Mouse (Mus musculus): Measurements from ENCODE around the gene Slc4a4. TPM values are rescaled to one million over a fixed set of nuclear protein-coding genes. Genes with fewer than 3 reads are reported as not detected.

Gene Slc4a4
- polyA plus RNA-seq, 1 experiment from 2014 or later = 6.7 TPM

GRCm38 (mm10) chr5:88917630-88918029 is 31.0 kb downstream of the Slc4a4 start:
- no peak for ATAC-seq (replicated peaks)
- Histone ChIP-seq H3K27ac (no peak overlapping the region), H3K4me3 (no peak overlapping the region), H3K4me1 (no peaks in the 10 kb centered on the region), H3K9me3 (no peaks in the 10 kb centered on the region), H3K27me3 (replicated peaks) (no peaks in the 10 kb centered on the region), H3K36me3 (replicated peaks) (no peaks in the 10 kb centered on the region), H3K9ac (no peak overlapping the region), H3K4me2 (no peak overlapping the region)
- WGBS = 87% methylated on average over 10 of the region's 10 CpGs

- no peak overlapping the region for H3K4me3 ChIP-seq
- WGBS = 80% methylated on average over 9 of the region's 9 CpGs
- H3K36me3 ChIP-seq (replicated peaks) = no peaks in the 10 kb centered on the region
- H3K27me3 ChIP-seq (replicated peaks) = no peaks in the 10 kb centered on the region
- H3K4me2 ChIP-seq = no peak overlapping the region
- no peak for ATAC-seq (replicated peaks)
- H3K4me1 ChIP-seq = no peaks in the 10 kb centered on the region
- no peak overlapping the region for H3K27ac ChIP-seq
- no peak overlapping the region for H3K9ac ChIP-seq
- no peaks in the 10 kb centered on the region for H3K9me3 ChIP-seq
These were observed 31.9 kb downstream of the Slc4a4 start for GRCm38 (mm10) chr5:88918538-88918937.

GRCm38 (mm10) chr5:88925576-88925975 is 39.0 kb downstream of the Slc4a4 start:
- H3K27me3 ChIP-seq (replicated peaks) = no peaks in the 10 kb centered on the region; the same call in 1 of the 2 replicates
- H3K9ac ChIP-seq = no peak overlapping the region
- no peak for ATAC-seq (replicated peaks)
- no peak overlapping the region for H3K27ac ChIP-seq
- no peaks in the 10 kb centered on the region for H3K36me3 ChIP-seq (replicated peaks)
- H3K9me3 ChIP-seq = no peaks in the 10 kb centered on the region
- peaks cover 18% of the 10 kb centered on the region for H3K4me1 ChIP-seq
- no peak overlapping the region for H3K4me3 ChIP-seq
- no peak overlapping the region for H3K4me2 ChIP-seq
- WGBS = 95% methylated on average over 5 of the region's 5 CpGs

GRCm38 (mm10) chr5:88928201-88928916 is 41.7 kb downstream of the Slc4a4 start:
- Histone ChIP-seq H3K9ac (no peak overlapping the region), H3K27me3 (replicated peaks) (no peaks in the 10 kb centered on the region; the same call in 1 of the 2 replicates), H3K4me3 (no peak overlapping the region), H3K4me2 (no peak overlapping the region), H3K27ac (no peak overlapping the region), H3K4me1 (peaks cover 18% of the 10 kb centered on the region), H3K9me3 (no peaks in the 10 kb centered on the region), H3K36me3 (replicated peaks) (no peaks in the 10 kb centered on the region)
- 53% methylated on average over 13 of the region's 13 CpGs for WGBS
- peak; percentile 58 for ATAC-seq (replicated peaks)

- WGBS = 27% methylated on average over 18 of the region's 18 CpGs
- H3K27ac ChIP-seq = peak overlapping the region; percentile 44; the same call in 1 of the 2 replicates
These were observed 42.9 kb downstream of the Slc4a4 start for GRCm38 (mm10) chr5:88929392-88930094.

GRCm38 (mm10) chr5:88930129-88930528 is 43.5 kb downstream of the Slc4a4 start:
- no peaks in the 10 kb centered on the region; the same call in 1 of the 2 replicates for H3K27me3 ChIP-seq (replicated peaks)
- peak; percentile 55 for ATAC-seq (replicated peaks)
- H3K4me2 ChIP-seq = peak overlapping the region; percentile 41
- H3K36me3 ChIP-seq (replicated peaks) = no peaks in the 10 kb centered on the region
- no peak overlapping the region for H3K9ac ChIP-seq
- H3K9me3 ChIP-seq = no peaks in the 10 kb centered on the region
- H3K4me1 ChIP-seq = peaks cover 25% of the 10 kb centered on the region
- H3K4me3 ChIP-seq = no peak overlapping the region
- 75% methylated on average over 5 of the region's 5 CpGs for WGBS
- H3K27ac ChIP-seq = 0 out of 2 replicates have a peak overlapping the region, but pooled peaks have one; percentile 44

More at GRCm38 (mm10) chr5:88929392-88930094, 42.9 kb downstream of the Slc4a4 start:
- Histone ChIP-seq H3K27me3 (replicated peaks) (no peaks in the 10 kb centered on the region; the same call in 1 of the 2 replicates), H3K4me1 (peaks cover 25% of the 10 kb centered on the region), H3K4me2 (peak overlapping the region; percentile 41), H3K36me3 (replicated peaks) (no peaks in the 10 kb centered on the region), H3K4me3 (no peak overlapping the region), H3K9me3 (no peaks in the 10 kb centered on the region), H3K9ac (no peak overlapping the region)
- ATAC-seq (replicated peaks) = peak; percentile 86

- Histone ChIP-seq H3K4me1 (peaks cover 25% of the 10 kb centered on the region), H3K4me2 (no peak overlapping the region), H3K9me3 (no peaks in the 10 kb centered on the region), H3K4me3 (no peak overlapping the region), H3K36me3 (replicated peaks) (no peaks in the 10 kb centered on the region), H3K27ac (no peak overlapping the region), H3K27me3 (replicated peaks) (no peaks in the 10 kb centered on the region; the same call in 1 of the 2 replicates), H3K9ac (no peak overlapping the region)
- no peak for ATAC-seq (replicated peaks)
- 82% methylated on average over 11 of the region's 11 CpGs for WGBS
These were observed 44.0 kb downstream of the Slc4a4 start for GRCm38 (mm10) chr5:88930611-88931010.

GRCm38 (mm10) chr5:88931176-88931575 is 44.6 kb downstream of the Slc4a4 start:
- H3K36me3 ChIP-seq (replicated peaks) = no peaks in the 10 kb centered on the region
- H3K4me2 ChIP-seq = no peak overlapping the region
- 93% methylated on average over 9 of the region's 9 CpGs for WGBS
- no peak overlapping the region for H3K27ac ChIP-seq
- H3K9me3 ChIP-seq = no peaks in the 10 kb centered on the region
- H3K27me3 ChIP-seq (replicated peaks) = no peaks in the 10 kb centered on the region; the same call in 1 of the 2 replicates
- no peak for ATAC-seq (replicated peaks)
- no peak overlapping the region for H3K4me3 ChIP-seq
- H3K4me1 ChIP-seq = peaks cover 25% of the 10 kb centered on the region
- no peak overlapping the region for H3K9ac ChIP-seq

- Histone ChIP-seq H3K36me3 (replicated peaks) (no peaks in the 10 kb centered on the region), H3K9ac (no peak overlapping the region), H3K4me3 (no peak overlapping the region), H3K27me3 (replicated peaks) (no peaks in the 10 kb centered on the region), H3K27ac (no peak overlapping the region), H3K4me2 (peak overlapping the region; percentile 30), H3K4me1 (peaks cover 25% of the 10 kb centered on the region), H3K9me3 (no peaks in the 10 kb centered on the region)
- no peak for ATAC-seq (replicated peaks)
- 34% methylated on average over 7 of the region's 7 CpGs for WGBS
These were observed 46.8 kb downstream of the Slc4a4 start for GRCm38 (mm10) chr5:88933454-88933853.

- no peaks in the 10 kb centered on the region for H3K27me3 ChIP-seq (replicated peaks)
- peak overlapping the region; percentile 30 for H3K4me2 ChIP-seq
- WGBS = 55% methylated on average over 14 of the region's 14 CpGs
- peaks cover 22% of the 10 kb centered on the region for H3K4me1 ChIP-seq
- no peaks in the 10 kb centered on the region for H3K9me3 ChIP-seq
- no peak overlapping the region for H3K9ac ChIP-seq
- H3K36me3 ChIP-seq (replicated peaks) = no peaks in the 10 kb centered on the region
- no peak overlapping the region for H3K4me3 ChIP-seq
- no peak overlapping the region for H3K27ac ChIP-seq
- peak; percentile 25; the same call in 1 of the 2 replicates for ATAC-seq (replicated peaks)
These were observed 47.3 kb downstream of the Slc4a4 start for GRCm38 (mm10) chr5:88933946-88934345.

GRCm38 (mm10) chr5:88938208-88938607 is 51.6 kb downstream of the Slc4a4 start:
- no peak overlapping the region for H3K27ac ChIP-seq
- 91% methylated on average over 1 of the region's 1 CpGs for WGBS

GRCm38 (mm10) chr5:88939151-88939550 is 52.5 kb downstream of the Slc4a4 start:
- no peak for ATAC-seq (replicated peaks)
- no peaks in the 10 kb centered on the region for H3K4me1 ChIP-seq
- H3K27me3 ChIP-seq (replicated peaks) = no peaks in the 10 kb centered on the region
- H3K9me3 ChIP-seq = no peaks in the 10 kb centered on the region
- H3K4me2 ChIP-seq = no peak overlapping the region
- no peak overlapping the region for H3K9ac ChIP-seq
- no peaks in the 10 kb centered on the region for H3K36me3 ChIP-seq (replicated peaks)
- WGBS = 84% methylated on average over 6 of the region's 6 CpGs
- no peak overlapping the region for H3K27ac ChIP-seq
- no peak overlapping the region for H3K4me3 ChIP-seq

More at GRCm38 (mm10) chr5:88938208-88938607, 51.6 kb downstream of the Slc4a4 start:
- Histone ChIP-seq H3K9me3 (no peaks in the 10 kb centered on the region), H3K36me3 (replicated peaks) (no peaks in the 10 kb centered on the region), H3K4me2 (no peak overlapping the region), H3K4me1 (0 out of 2 replicates have a peak, but pooled peaks cover 8% of the 10 kb centered on the region), H3K9ac (no peak overlapping the region), H3K4me3 (no peak overlapping the region), H3K27me3 (replicated peaks) (no peaks in the 10 kb centered on the region)
- ATAC-seq (replicated peaks) = no peak

Data from midbrain, embryonic 15.5 days (tissue).